Mouse (Mus musculus) heart, adult 2 months (tissue): ENCODE results near the gene Pbx1. TPM values are rescaled to one million over a fixed set of nuclear protein-coding genes. Genes with fewer than 3 reads are reported as not detected.
A peak's percentile ranks its signal among the peaks of the same experiment; 100 is the strongest.

Experiments
- DNase-seq, 2 experiments: peaks; one replicate each; pipeline ENCODE4 v3.0.0; 2021
- H3K27ac ChIP-seq: fragments of 200-600 bp; 2 replicates; pipeline ENCODE4 v1.8.1; 2022
- H3K27me3 ChIP-seq: fragments of 200-500 bp; 2 replicates; pipeline ENCODE4 v1.6.1; 2012; ENCODE audit warnings: mild to moderate bottlenecking, low read length, inconsistent platforms, mixed read lengths; ENCODE audit not compliant: control insufficient read depth, insufficient read depth
- H3K36me3 ChIP-seq: fragments of 200-500 bp; 2 replicates; pipeline ENCODE4 v1.6.1; 2012; ENCODE audit warnings: low read length, inconsistent platforms; ENCODE audit not compliant: control insufficient read depth, insufficient read depth
- H3K4me1 ChIP-seq: fragments of 200-500 bp; 2 replicates; pipeline ENCODE4 v1.6.1; 2011; ENCODE audit warnings: low read length; ENCODE audit not compliant: control insufficient read depth, insufficient read depth
- H3K4me3 ChIP-seq: fragments of 200-600 bp; 2 replicates; pipeline ENCODE4 v1.8.1; 2022
- H3K79me2 ChIP-seq: fragments of 200-500 bp; replicated peaks from 2 replicates; pipeline ENCODE4 v1.6.1; 2012; ENCODE audit warnings: mild to moderate bottlenecking, inconsistent platforms, low read length, moderate library complexity, mixed read lengths; ENCODE audit not compliant: control insufficient read depth, insufficient read depth
- H3K9ac ChIP-seq: fragments of 200-500 bp; 2 replicates; pipeline ENCODE4 v1.6.1; 2012; ENCODE audit warnings: low read depth, mild to moderate bottlenecking, control low read depth, inconsistent platforms, low read length, mixed read lengths
- CTCF ChIP-seq: fragments of 200-600 bp; IDR thresholded peaks from 2 replicates; pipeline ENCODE4 v1.8.1; 2022; ENCODE audit warnings: antibody characterized with exemption, mild to moderate bottlenecking, moderate library complexity
- EP300 ChIP-seq: fragments of 200-500 bp; IDR thresholded peaks from 2 replicates; pipeline ENCODE4 v1.6.1; 2011; ENCODE audit warnings: low read depth, low read length, control low read depth; ENCODE audit not compliant: insufficient read depth
- POLR2A ChIP-seq: fragments of 200-500 bp; IDR thresholded peaks from 2 replicates; pipeline ENCODE4 v1.6.1; 2011; ENCODE audit warnings: mild to moderate bottlenecking, low read depth, low read length, control low read depth; ENCODE audit not compliant: insufficient read depth
- WGBS: fragments of 180-500 bp; shearing (Covaris S2); methylation state at CpG from one replicate; pipeline ENCODE4 v1.1.7; 2018; 5-methylcytosine and 5-hydroxymethylcytosine counted together
- intact Hi-C: fragments of 180-260 bp; cut with DNase I; formaldehyde crosslinking; loops from one replicate; pipeline ENCODE4 v1.15.1; 2025
- polyA plus RNA-seq: library from polyadenylated mRNA; depleted of rRNA; stranded (reverse); fragments of >200 nt; gene quantifications from 2 replicates; pipeline ENCODE4 v1.2.3, GENCODE M21; 2012
- total RNA-seq, 2 experiments: library from RNA; stranded (reverse); gene quantifications; 2 replicates each; pipeline ENCODE4 v1.2.3; 2021

Pbx1 gene
- total and polyA plus RNA-seq, 3 experiments, result 33.1 to 54.7 (median 52.8) TPM

DNA sequence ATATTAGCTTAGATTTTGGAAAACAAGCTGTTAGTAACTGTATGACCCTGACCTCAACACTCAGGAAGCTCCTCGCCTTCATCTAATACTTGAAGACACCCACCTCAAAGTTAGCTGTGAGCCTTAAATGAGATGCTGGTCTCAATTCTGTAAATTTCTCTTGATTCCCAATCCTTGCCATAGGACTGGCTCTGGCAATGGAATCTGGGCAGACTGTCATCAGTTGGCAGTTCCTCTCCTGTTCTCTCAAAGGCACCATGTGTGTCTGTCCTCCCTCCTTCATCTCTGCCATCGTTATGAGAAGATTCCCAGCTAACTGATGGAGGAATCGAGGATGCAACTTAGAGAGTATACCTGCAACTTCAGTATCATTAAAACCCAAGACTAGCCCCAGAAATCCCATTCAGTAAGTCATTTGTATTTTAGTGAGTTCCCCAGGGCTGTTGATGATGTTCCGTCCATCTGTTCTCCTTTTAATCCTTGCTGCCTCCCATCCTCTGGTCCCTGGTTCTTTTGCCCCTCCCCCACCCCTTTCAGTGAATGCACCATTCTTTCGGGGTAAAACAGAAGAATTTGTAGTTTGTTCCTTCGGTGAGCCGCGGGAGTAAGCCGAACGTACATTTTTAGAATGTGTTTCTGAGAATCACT, 353.2 kb downstream of the Pbx1 start:
- no peak overlapping the region for H3K9ac ChIP-seq
- DNase-seq, result no peak
- H3K27ac ChIP-seq, result no peak overlapping the region
- intact Hi-C loops, result no loop called here
- H3K4me3 ChIP-seq, result no peak overlapping the region
- no peaks in the 10 kb centered on the region for H3K36me3 ChIP-seq
- 85% methylated on average over 10 of the region's 10 CpGs for WGBS
- no peaks in the 10 kb centered on the region for H3K79me2 ChIP-seq
- no peak for TF ChIP-seq CTCF
- no peak for TF ChIP-seq POLR2A
- no peak for TF ChIP-seq EP300
- no peaks in the 10 kb centered on the region for H3K27me3 ChIP-seq
- H3K4me1 ChIP-seq, result no peaks in the 10 kb centered on the region

DNA sequence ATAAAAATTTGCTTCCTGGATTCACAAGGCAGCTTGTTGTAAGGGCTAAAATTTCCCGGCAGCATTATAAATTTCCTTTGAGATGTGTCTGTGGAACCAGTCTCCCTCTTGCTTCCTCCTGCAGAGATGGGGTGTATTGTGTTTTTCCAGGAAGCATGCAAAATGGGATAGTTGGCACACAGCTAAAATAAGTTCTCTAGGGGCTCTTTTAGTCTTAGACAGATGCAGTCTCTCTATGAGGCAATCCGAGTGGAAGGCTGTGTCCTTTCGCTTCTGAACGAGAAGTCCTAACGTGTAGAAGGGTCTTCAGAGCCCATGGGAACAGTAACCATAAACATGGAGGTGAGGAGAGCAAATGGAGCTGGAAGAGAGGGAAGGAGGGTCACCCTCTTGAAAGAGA, 360.1 kb downstream of the Pbx1 start:
- DNase-seq, result peak in 1 of 2 experiments; percentile 4
- Histone ChIP-seq H3K79me2 (no peaks in the 10 kb centered on the region), H3K36me3 (no peaks in the 10 kb centered on the region), H3K27ac (no peak overlapping the region; the same call in 1 of the 2 replicates), H3K9ac (no peak overlapping the region), H3K27me3 (no peaks in the 10 kb centered on the region), H3K4me3 (no peak overlapping the region), H3K4me1 (peaks cover 1% of the 10 kb centered on the region; the same call in 1 of the 2 replicates)
- TF ChIP-seq CTCF (no peak), POLR2A (no peak), EP300 (no peak)
- intact Hi-C loops, result no loop called here
- 57% methylated on average over 5 of the region's 5 CpGs for WGBS

DNA sequence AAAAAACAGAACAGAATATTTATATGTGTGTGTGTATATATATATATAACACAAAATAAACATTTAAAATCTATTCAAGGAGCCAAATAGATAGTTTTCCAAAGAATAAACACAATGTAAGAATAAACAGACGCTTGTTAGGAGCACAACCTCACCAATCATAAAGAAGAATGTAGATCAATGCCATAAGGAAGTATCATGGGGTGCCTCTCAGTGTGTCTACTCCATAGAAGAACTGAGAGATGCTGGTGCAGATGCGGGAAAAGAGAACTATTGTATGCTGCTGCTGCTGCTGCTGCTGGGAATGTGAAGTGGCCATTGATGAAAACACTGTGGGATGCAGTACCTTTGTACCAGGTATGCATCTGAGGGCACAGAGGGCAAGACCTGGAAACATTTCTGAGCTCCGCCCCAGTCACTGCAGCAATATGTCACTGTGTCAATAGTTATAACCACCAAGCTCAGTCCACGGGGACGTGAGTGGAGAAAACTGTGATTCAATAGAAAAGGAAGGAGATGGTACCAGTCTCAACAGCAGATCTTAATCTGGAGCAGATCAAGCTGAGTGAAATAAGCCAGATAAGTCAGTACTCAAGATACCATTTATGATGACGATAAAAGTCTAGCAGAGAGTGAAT, 361.7 kb downstream of the Pbx1 start:
- WGBS, result 81% methylated on average over 6 of the region's 6 CpGs
- H3K27ac ChIP-seq, result no peak overlapping the region

DNA sequence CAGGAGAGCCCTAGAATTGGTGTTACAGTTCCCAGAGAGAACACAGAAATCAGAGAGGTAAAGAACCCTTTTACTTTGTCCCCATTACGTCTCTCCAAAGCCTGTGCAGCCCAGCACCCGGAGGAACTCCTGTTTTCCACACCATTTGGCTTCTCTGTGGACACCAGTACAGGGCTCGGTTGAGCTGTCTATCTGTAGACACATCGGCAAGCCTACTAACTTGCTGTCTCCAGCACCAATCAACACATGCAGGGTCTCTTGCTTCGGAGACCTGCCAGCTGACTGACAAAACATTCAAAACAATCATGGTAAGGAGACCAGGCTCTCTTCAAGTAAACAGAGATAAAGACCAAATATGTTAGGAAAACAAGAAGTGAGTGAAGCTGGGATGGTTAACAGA, 362.3 kb downstream of the Pbx1 start:
- Histone ChIP-seq H3K36me3 (no peaks in the 10 kb centered on the region), H3K27ac (no peak overlapping the region), H3K9ac (no peak overlapping the region), H3K4me1 (peaks cover 1% of the 10 kb centered on the region; the same call in 1 of the 2 replicates), H3K27me3 (no peaks in the 10 kb centered on the region), H3K4me3 (no peak overlapping the region), H3K79me2 (no peaks in the 10 kb centered on the region)
- WGBS, result 39% methylated on average over 5 of the region's 5 CpGs
- TF ChIP-seq EP300 (no peak), CTCF (no peak), POLR2A (no peak)
- DNase-seq, result no peak
- intact Hi-C loops, result no loop called here

More for the DNA sequence above, 361.7 kb downstream of the Pbx1 start:
- Histone ChIP-seq H3K36me3 (no peaks in the 10 kb centered on the region), H3K4me3 (no peak overlapping the region), H3K4me1 (peaks cover 1% of the 10 kb centered on the region; the same call in 1 of the 2 replicates), H3K79me2 (no peaks in the 10 kb centered on the region), H3K27me3 (no peaks in the 10 kb centered on the region), H3K9ac (no peak overlapping the region)
- DNase-seq, result no peak
- TF ChIP-seq EP300, result no peak
- no peak for TF ChIP-seq CTCF
- TF ChIP-seq POLR2A, result no peak
- intact Hi-C loops, result no loop called here
